Mouse (Mus musculus) myocyte (in vitro differentiated cells): ENCODE measurements around the gene Srgap2.

ENCODE experiments used
- E2F4 ChIP-seq: IDR thresholded peaks from one replicate; pipeline ENCODE4 v1.6.1; 2011; ENCODE audit warnings: mild to moderate bottlenecking, control low read depth, moderate library complexity; ENCODE audit not compliant: insufficient read depth
- MAX ChIP-seq: IDR thresholded peaks from one replicate; pipeline ENCODE4 v1.6.1; 2011; ENCODE audit warnings: low read depth, mild to moderate bottlenecking, control low read depth
- POLR2A ChIP-seq: IDR thresholded peaks from one replicate; pipeline ENCODE4 v1.6.1; 2011; ENCODE audit warnings: low read depth, mild to moderate bottlenecking, control low read depth, moderate library complexity; ENCODE audit not compliant: insufficient read length
- POLR2AphosphoS2 ChIP-seq: IDR thresholded peaks from one replicate; pipeline ENCODE4 v1.6.1; 2011; ENCODE audit warnings: low read depth, control low read depth; ENCODE audit not compliant: insufficient read length
- TCF12 ChIP-seq: IDR thresholded peaks from one replicate; pipeline ENCODE4 v1.6.1; 2011; ENCODE audit warnings: mild to moderate bottlenecking, control low read depth; ENCODE audit not compliant: poor library complexity, insufficient read depth, severe bottlenecking

DNA sequence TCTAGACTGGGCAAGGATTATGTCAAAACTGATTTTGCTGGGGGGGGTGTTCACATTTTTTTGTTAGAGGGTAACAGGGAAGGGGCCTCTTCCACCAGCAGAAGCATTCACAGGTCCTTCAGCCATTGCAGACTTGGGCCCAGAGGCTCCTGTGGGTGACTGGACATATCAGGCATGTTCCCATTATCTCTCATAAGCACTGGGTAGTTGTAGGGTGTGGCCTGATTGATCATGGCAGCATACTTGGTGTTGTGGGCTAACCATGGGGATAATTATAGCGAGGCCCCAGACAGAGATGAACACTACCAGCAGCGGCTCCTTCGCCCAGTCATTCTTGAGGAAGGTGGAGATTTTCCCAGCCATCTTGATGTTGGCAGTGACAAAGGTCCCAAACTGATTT lies 79.8 kb downstream of the Srgap2 start:
- TF ChIP-seq E2F4 (no peak), TCF12 (no peak), POLR2A (no peak), POLR2AphosphoS2 (no peak), MAX (no peak)
